Mouse (Mus musculus) brain, embryonic 14.5 days (tissue): ENCODE measurements around the gene Gm28043.

Source experiments
- CTCF ChIP-seq: fragments of 200-500 bp; IDR thresholded peaks from 2 replicates; pipeline ENCODE4 v1.5.1; 2012; ENCODE audit warnings: inconsistent platforms, mild to moderate bottlenecking, moderate library complexity, borderline replicate concordance; ENCODE audit not compliant: insufficient read depth, insufficient read length; ENCODE audit errors: extremely low read depth
- POLR2A ChIP-seq: fragments of 200-500 bp; IDR thresholded peaks from 2 replicates; pipeline ENCODE4 v1.6.1; 2012; ENCODE audit warnings: mild to moderate bottlenecking, inconsistent platforms, borderline replicate concordance; ENCODE audit not compliant: poor library complexity, insufficient read depth, insufficient read length, severe bottlenecking; ENCODE audit errors: extremely low read depth

DNA sequence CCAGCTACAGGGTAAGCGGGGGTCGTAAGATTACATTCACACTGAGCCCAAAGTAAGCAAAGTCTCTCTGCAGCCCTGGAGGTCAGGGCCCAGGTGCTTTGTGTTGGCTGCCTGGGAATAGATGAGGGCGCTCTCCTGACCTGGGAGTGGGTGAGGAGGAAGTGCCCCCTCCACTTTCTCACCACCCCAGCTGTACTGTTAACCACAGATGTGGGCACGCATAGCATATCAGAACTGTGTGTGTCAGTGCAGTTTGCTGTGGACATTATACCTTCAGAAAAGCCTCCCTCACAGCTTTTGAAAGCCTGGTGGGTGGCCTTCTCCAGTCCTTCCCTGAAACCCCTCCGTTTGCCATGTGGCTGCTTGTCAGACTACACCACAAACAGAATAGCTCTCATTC, 30.4 kb upstream of the Gm28043 start:
- TF ChIP-seq CTCF, result no peak
- no peak for TF ChIP-seq POLR2A
